Mouse (Mus musculus) limb, embryonic 11.5 days (tissue): Measurements from ENCODE around the gene Ablim1. TPM values are rescaled to one million over a fixed set of nuclear protein-coding genes. Genes with fewer than 3 reads are reported as not detected.

Experiments
- ATAC-seq: fragments of 200-750 bp; cut with Nextera tagmentation; 2 replicates; pipeline ENCODE4 v1.8.0; 2017; ENCODE audit warnings: low read depth; ENCODE audit not compliant: insufficient number of reproducible peaks, low FRiP score, low TSS enrichment
- DNase-seq: peaks from one replicate; pipeline ENCODE4 v3.0.0-alpha.2; 2015; ENCODE audit warnings: low spot score
- H3K27ac ChIP-seq: fragments of 300-500 bp; sonication (generic); replicated peaks from 2 replicates; pipeline ENCODE4 v1.5.1; 2014; ENCODE audit warnings: low read depth, mild to moderate bottlenecking, low read length
- H3K27me3 ChIP-seq: fragments of 300-500 bp; sonication (generic); 2 replicates; pipeline ENCODE4 v1.6.1; 2014; ENCODE audit warnings: mild to moderate bottlenecking, low read length, mixed read lengths; ENCODE audit not compliant: control insufficient read depth, insufficient read depth
- H3K36me3 ChIP-seq: fragments of 300-500 bp; sonication (generic); 2 replicates; pipeline ENCODE4 v1.6.1; 2014; ENCODE audit warnings: mild to moderate bottlenecking, low read length, moderate library complexity, mixed read lengths; ENCODE audit not compliant: control insufficient read depth, insufficient read depth
- H3K4me1 ChIP-seq: fragments of 300-500 bp; sonication (generic); 2 replicates; pipeline ENCODE4 v1.6.1; 2014; ENCODE audit warnings: low read length, mixed read lengths; ENCODE audit not compliant: control insufficient read depth, insufficient read depth
- H3K4me2 ChIP-seq: fragments of 300-500 bp; sonication (generic); 2 replicates; pipeline ENCODE4 v1.6.1; 2014; ENCODE audit warnings: low read depth, mild to moderate bottlenecking, moderate library complexity; ENCODE audit not compliant: severe bottlenecking
- H3K4me3 ChIP-seq: fragments of 300-500 bp; sonication (generic); 2 replicates; pipeline ENCODE4 v1.5.1; 2014; ENCODE audit warnings: low read depth, low read length
- H3K9ac ChIP-seq: fragments of 300-500 bp; sonication (generic); 2 replicates; pipeline ENCODE4 v1.6.1; 2014; ENCODE audit warnings: mild to moderate bottlenecking, low read length
- H3K9me3 ChIP-seq: fragments of 300-500 bp; sonication (generic); 2 replicates; pipeline ENCODE4 v1.6.1; 2016; ENCODE audit warnings: low read length; ENCODE audit not compliant: control insufficient read depth
- WGBS: fragments of 180-500 bp; shearing (Covaris S2); extraction: QIAGEN DNeasy Blood & Tissue Kit; methylation state at CpG from one replicate; pipeline ENCODE4 v1.1.7; 2014; 5-methylcytosine and 5-hydroxymethylcytosine counted together
- polyA plus RNA-seq: library from polyadenylated mRNA; unstranded; fragments of >200 nt; fragmentation: Nextera tagmentation; extraction: Ambion mirVana; gene quantifications from 2 replicates; pipeline ENCODE4 v1.2.1, GENCODE M21; 2014

Gene Ablim1
- polyA plus RNA-seq, 1 experiment from 2014 or later, result 16.8 TPM

GRCm38 (mm10) chr19:57257801-57258200 lies 56.9 kb downstream of the Ablim1 start:
- H3K4me1 ChIP-seq, result no peaks in the 10 kb centered on the region
- H3K4me3 ChIP-seq, result no peak overlapping the region
- WGBS, result 88% methylated on average over 12 of the region's 12 CpGs
- H3K36me3 ChIP-seq, result no peaks in the 10 kb centered on the region
- H3K27me3 ChIP-seq, result no peaks in the 10 kb centered on the region
- H3K27ac ChIP-seq, result no peak overlapping the region
- DNase-seq (no peak), ATAC-seq (no peak)
- H3K4me2 ChIP-seq, result no peak overlapping the region
- no peak overlapping the region for H3K9ac ChIP-seq
- H3K9me3 ChIP-seq, result no peaks in the 10 kb centered on the region

DNA sequence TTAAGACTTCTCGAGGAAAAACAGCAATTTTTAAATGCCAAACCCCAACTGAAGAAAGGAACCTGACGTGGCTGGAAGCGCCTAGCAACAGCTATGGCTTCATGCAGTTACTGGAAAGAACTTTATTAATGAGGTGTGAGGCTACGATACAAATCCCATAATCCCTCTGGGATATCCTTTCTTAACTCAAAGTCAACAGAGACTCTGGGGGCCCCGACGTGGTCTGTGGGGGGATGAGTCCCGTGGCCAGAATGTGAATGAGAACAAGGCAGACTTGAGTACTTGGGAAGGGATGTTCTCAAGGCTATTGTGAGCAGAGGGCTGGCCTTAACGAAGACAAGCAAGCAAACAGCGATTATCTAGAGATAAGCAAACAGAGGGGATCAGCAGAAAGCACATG lies 58.1 kb downstream of the Ablim1 start:
- H3K27me3 ChIP-seq, result no peaks in the 10 kb centered on the region
- 46% methylated on average over 9 of the region's 9 CpGs for whole genome bisulfite sequencing
- no peak overlapping the region for H3K27ac ChIP-seq
- H3K9me3 ChIP-seq, result no peaks in the 10 kb centered on the region
- H3K4me1 ChIP-seq, result no peaks in the 10 kb centered on the region
- H3K9ac ChIP-seq, result no peak overlapping the region
- ATAC-seq (no peak), DNase-seq (no peak)
- no peak overlapping the region for H3K4me3 ChIP-seq
- no peaks in the 10 kb centered on the region for H3K36me3 ChIP-seq
- H3K4me2 ChIP-seq, result no peak overlapping the region

- Histone ChIP-seq H3K4me1 (no peaks in the 10 kb centered on the region), H3K4me3 (no peak overlapping the region), H3K9me3 (no peaks in the 10 kb centered on the region), H3K9ac (no peak overlapping the region), H3K4me2 (no peak overlapping the region), H3K27ac (no peak overlapping the region), H3K36me3 (no peaks in the 10 kb centered on the region), H3K27me3 (no peaks in the 10 kb centered on the region)
- ATAC-seq, result no peak
- 74% methylated on average over 8 of the region's 8 CpGs for WGBS
- no peak for DNase-seq
Measured at GRCm38 (mm10) chr19:57255157-57255556, 59.6 kb downstream of the Ablim1 start.

- 75% methylated on average over 9 of the region's 9 CpGs for WGBS
- H3K9ac ChIP-seq, result no peak overlapping the region
- H3K9me3 ChIP-seq, result no peaks in the 10 kb centered on the region
- ATAC-seq, result no peak
- DNase-seq, result no peak
- H3K4me3 ChIP-seq, result no peak overlapping the region
- no peak overlapping the region for H3K27ac ChIP-seq
- no peak overlapping the region for H3K4me2 ChIP-seq
- H3K36me3 ChIP-seq, result no peaks in the 10 kb centered on the region
- no peaks in the 10 kb centered on the region for H3K27me3 ChIP-seq
- no peaks in the 10 kb centered on the region for H3K4me1 ChIP-seq
Measured at GRCm38 (mm10) chr19:57252692-57253448, 61.8 kb downstream of the Ablim1 start.

- H3K36me3 ChIP-seq, result no peaks in the 10 kb centered on the region
- 0 out of 2 replicates have a peak, but pooled peaks cover 1% of the 10 kb centered on the region for H3K4me1 ChIP-seq
- no peak overlapping the region for H3K27ac ChIP-seq
- no peak for ATAC-seq
- no peak for DNase-seq
- no peaks in the 10 kb centered on the region for H3K27me3 ChIP-seq
- H3K4me2 ChIP-seq, result no peak overlapping the region
- no peaks in the 10 kb centered on the region for H3K9me3 ChIP-seq
- WGBS, result 87% methylated on average over 5 of the region's 5 CpGs
- no peak overlapping the region for H3K9ac ChIP-seq
- H3K4me3 ChIP-seq, result no peak overlapping the region
Measured at GRCm38 (mm10) chr19:57248781-57249180, 65.9 kb downstream of the Ablim1 start.

DNA sequence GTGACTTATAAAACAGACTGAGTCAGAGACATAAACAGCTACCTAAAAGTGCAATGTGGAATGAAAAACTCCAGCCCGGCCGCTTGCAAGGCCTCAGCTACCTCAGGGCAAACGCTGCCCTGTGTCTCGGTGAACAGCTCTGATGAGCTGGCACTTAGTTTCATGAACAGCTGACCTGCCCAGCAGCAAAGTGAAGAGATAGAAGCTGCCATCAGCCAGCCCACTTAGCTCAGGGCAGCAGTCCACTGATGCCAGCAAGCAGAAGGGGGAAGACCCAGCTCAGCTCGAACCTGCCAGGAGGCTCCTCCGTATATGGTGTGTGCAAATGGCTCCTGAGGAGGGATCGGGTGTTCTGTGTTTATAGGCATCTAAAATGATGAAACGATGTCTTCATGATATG lies 67.5 kb downstream of the Ablim1 start:
- Histone ChIP-seq H3K4me3 (no peak overlapping the region), H3K4me2 (no peak overlapping the region), H3K27me3 (no peaks in the 10 kb centered on the region), H3K27ac (no peak overlapping the region), H3K9me3 (no peaks in the 10 kb centered on the region), H3K4me1 (peaks cover 4% of the 10 kb centered on the region; the same call in 1 of the 2 replicates), H3K36me3 (no peaks in the 10 kb centered on the region), H3K9ac (no peak overlapping the region)
- no peak for DNase-seq
- ATAC-seq, result no peak
- 76% methylated on average over 8 of the region's 8 CpGs for WGBS

GRCm38 (mm10) chr19:57244281-57244680 lies 70.4 kb downstream of the Ablim1 start:
- Histone ChIP-seq H3K9me3 (no peaks in the 10 kb centered on the region), H3K9ac (no peak overlapping the region), H3K36me3 (no peaks in the 10 kb centered on the region), H3K27me3 (no peaks in the 10 kb centered on the region), H3K4me1 (peaks cover 9% of the 10 kb centered on the region; the same call in 1 of the 2 replicates), H3K4me3 (no peak overlapping the region), H3K4me2 (no peak overlapping the region), H3K27ac (no peak overlapping the region)
- WGBS, result 53% methylated on average over 7 of the region's 7 CpGs
- ATAC-seq (no peak), DNase-seq (no peak)

DNA sequence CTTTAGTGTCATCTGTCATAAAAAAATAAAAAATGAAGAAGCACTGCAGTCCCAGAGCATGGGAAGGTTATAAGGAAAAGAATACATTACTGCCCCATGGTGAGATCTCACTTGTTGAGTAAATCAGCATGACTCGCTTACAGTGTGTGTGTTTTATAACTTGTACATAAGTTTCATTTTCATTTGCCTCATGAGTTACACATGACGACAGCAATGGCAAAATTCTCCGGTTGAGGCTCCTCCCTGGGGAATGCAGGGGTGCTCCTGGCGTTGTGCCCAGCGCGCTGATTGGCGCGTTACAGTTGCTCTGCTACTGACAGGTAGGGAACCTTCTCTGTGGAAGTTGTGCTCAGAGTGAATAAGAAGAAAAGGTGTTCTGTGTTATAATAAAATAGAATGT lies 71.1 kb downstream of the Ablim1 start:
- Histone ChIP-seq H3K4me2 (no peak overlapping the region), H3K4me1 (peaks cover 9% of the 10 kb centered on the region; the same call in 1 of the 2 replicates)

GRCm38 (mm10) chr19:57243191-57243590 lies 71.5 kb downstream of the Ablim1 start:
- WGBS, result 84% methylated on average over 12 of the region's 12 CpGs
- H3K4me3 ChIP-seq, result no peak overlapping the region

More for the DNA sequence above, 71.1 kb downstream of the Ablim1 start:
- no peak for ATAC-seq
- Histone ChIP-seq H3K36me3 (no peaks in the 10 kb centered on the region), H3K9ac (no peak overlapping the region), H3K27me3 (no peaks in the 10 kb centered on the region), H3K9me3 (no peaks in the 10 kb centered on the region), H3K4me3 (no peak overlapping the region), H3K27ac (no peak overlapping the region)
- WGBS, result 92% methylated on average over 8 of the region's 8 CpGs
- DNase-seq, result no peak

More at GRCm38 (mm10) chr19:57243191-57243590, 71.5 kb downstream of the Ablim1 start:
- Histone ChIP-seq H3K27ac (no peak overlapping the region), H3K9me3 (no peaks in the 10 kb centered on the region), H3K4me2 (no peak overlapping the region), H3K9ac (no peak overlapping the region), H3K36me3 (no peaks in the 10 kb centered on the region), H3K4me1 (peaks cover 9% of the 10 kb centered on the region; the same call in 1 of the 2 replicates), H3K27me3 (no peaks in the 10 kb centered on the region)
- DNase-seq, result no peak
- ATAC-seq, result no peak
